Mouse (Mus musculus): Measurements from ENCODE around the gene Gtf2e1.

Gtf2e1 gene

GRCm38 (mm10) chr16:37472620-37473312 lies 66.8 kb downstream of the Gtf2e1 start:
- DNase-seq: no peak

- no peak for DNase-seq
Observed at GRCm38 (mm10) chr16:37469595-37469994, 70.0 kb downstream of the Gtf2e1 start.

DNA sequence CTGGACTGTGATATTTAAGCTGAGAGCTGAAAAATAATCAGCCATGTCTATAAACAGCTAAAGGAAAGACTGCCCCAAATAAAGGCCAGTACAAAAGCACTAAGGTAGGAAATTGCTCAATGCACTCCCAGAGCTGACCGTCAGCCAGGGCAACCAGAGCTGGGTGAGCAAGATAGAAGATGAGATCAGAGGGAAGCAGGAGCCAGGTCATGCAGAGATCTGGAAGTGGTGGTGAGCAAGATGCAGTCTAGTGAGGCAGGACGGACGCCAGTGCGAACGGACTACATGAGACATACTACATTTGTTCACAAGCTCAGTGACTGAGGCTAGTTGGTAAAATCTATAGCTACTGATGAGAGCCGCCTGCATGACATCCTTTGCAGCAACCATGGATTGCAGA lies 75.6 kb downstream of the Gtf2e1 start:
- no peak for DNase-seq

DNA sequence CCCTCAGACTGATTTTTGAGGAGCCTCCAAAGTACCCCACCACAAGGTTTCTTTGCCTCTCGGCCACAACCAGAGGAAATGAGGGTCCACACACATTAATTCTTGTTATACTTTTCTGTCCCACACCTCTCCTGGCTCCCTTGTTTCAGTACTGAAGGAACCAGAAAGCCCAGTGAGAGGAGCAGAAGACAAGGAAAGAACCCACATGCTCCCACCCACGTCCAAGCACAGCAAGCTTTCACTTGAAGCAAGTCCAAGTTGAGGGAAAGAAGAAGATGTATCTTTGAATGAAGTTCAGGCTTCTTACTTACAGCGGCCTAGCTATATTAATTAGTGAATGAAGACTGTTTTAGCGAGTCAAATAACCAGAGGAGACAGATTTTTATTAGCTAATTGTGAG lies 76.7 kb downstream of the Gtf2e1 start:
- no peak for DNase-seq

- no peak for DNase-seq
Observed at GRCm38 (mm10) chr16:37461601-37462000, 78.0 kb downstream of the Gtf2e1 start.

Data from thymus, postnatal 4 days (tissue).